Mouse (Mus musculus): ENCODE data around the gene Nyap1. TPM values are rescaled to one million over a fixed set of nuclear protein-coding genes. Genes with fewer than 3 reads are reported as not detected.
"Not testable (repeated sequence)": the region's sequence is repeated elsewhere in the genome, so short reads cannot be mapped to it uniquely, and the experiment has no call there.

Gene Nyap1
- polyA plus RNA-seq, 1 experiment from 2014 or later = 1.2 TPM

GRCm38 (mm10) chr5:137726767-137727166, 14.6 kb downstream of the Nyap1 start:
- ATAC-seq (ENCODE audit: insufficient number of reproducible peaks, low FRiP score, low TSS enrichment, low read depth) = no peak
- Histone ChIP-seq H3K4me2 (ENCODE audit: low read depth, severe bottlenecking) (no peak overlapping the region), H3K9ac (ENCODE audit: low read length) (no peak overlapping the region), H3K9me3 (ENCODE audit: control insufficient read depth, low read length) (no peaks in the 10 kb centered on the region), H3K27me3 (ENCODE audit: control insufficient read depth, insufficient read depth, low read length) (no peaks in the 10 kb centered on the region), H3K27ac (replicated peaks; ENCODE audit: low read depth, low read length) (no peak overlapping the region), H3K36me3 (ENCODE audit: control insufficient read depth, insufficient read depth, low read length) (no peaks in the 10 kb centered on the region), H3K4me1 (ENCODE audit: control insufficient read depth, insufficient read depth, low read length) (no peaks in the 10 kb centered on the region), H3K4me3 (ENCODE audit: low read depth, low read length) (no peak overlapping the region)
- DNase-seq (ENCODE audit: low spot score) = no peak
- 70% methylated on average over 6 of the region's 6 CpGs for WGBS

- no peak overlapping the region for H3K4me2 ChIP-seq (ENCODE audit: low read depth, severe bottlenecking)
- no peak overlapping the region for H3K27ac ChIP-seq (replicated peaks; ENCODE audit: low read depth, low read length)
- WGBS = 91% methylated on average over 5 of the region's 5 CpGs
Observed at GRCm38 (mm10) chr5:137723840-137724239, 17.6 kb downstream of the Nyap1 start.

DNA sequence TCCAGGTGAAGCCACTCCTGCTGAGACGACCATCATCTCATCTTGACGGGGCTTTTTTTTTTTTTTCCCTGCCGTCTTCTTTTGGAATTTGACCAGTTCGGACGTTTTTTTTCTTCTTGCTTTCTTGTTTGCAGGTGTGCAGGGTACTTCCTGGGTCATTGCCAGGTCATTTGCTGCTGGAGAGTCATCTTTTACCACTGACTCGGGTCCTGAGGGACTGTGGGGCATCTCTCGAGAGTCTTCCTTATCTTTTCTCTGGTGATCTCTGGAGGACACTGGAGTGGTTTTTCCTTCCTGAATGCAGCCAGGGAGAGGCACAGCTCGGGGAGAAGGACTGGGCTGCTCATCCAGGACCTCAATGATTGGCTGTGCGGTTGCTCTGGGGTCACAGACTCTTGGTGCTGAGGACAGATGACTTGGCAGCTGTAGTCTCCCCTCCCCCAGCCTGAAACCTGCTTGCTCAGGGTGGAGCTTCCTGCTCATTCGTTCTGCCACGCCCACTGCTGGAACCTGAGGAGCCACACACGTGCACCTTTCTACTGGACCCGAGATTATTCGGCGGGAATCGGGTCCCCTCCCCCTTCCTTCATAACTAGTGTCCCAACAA, 20.7 kb downstream of the Nyap1 start:
- not testable (repeated sequence) for H3K27ac ChIP-seq (replicated peaks; ENCODE audit: low read depth, low read length); H3K4me3 ChIP-seq (ENCODE audit: low read depth, low read length); DNase-seq (ENCODE audit: low spot score); H3K27me3 ChIP-seq (ENCODE audit: control insufficient read depth, insufficient read depth, low read length); H3K9ac ChIP-seq (ENCODE audit: low read length); H3K36me3 ChIP-seq (ENCODE audit: control insufficient read depth, insufficient read depth, low read length); H3K9me3 ChIP-seq (ENCODE audit: control insufficient read depth, low read length); H3K4me1 ChIP-seq (ENCODE audit: control insufficient read depth, insufficient read depth, low read length); ATAC-seq (ENCODE audit: insufficient number of reproducible peaks, low FRiP score, low TSS enrichment, low read depth)
- H3K4me2 ChIP-seq (ENCODE audit: low read depth, severe bottlenecking) = peak overlapping the region; percentile 29; the same call in 1 of the 2 replicates
- 18% methylated on average over 11 of the region's 16 CpGs for WGBS

More at GRCm38 (mm10) chr5:137723840-137724239, 17.6 kb downstream of the Nyap1 start:
- Histone ChIP-seq H3K4me1 (ENCODE audit: control insufficient read depth, insufficient read depth, low read length) (no peaks in the 10 kb centered on the region), H3K9ac (ENCODE audit: low read length) (no peak overlapping the region), H3K9me3 (ENCODE audit: control insufficient read depth, low read length) (no peaks in the 10 kb centered on the region), H3K27me3 (ENCODE audit: control insufficient read depth, insufficient read depth, low read length) (no peaks in the 10 kb centered on the region), H3K4me3 (ENCODE audit: low read depth, low read length) (no peak overlapping the region), H3K36me3 (ENCODE audit: control insufficient read depth, insufficient read depth, low read length) (no peaks in the 10 kb centered on the region)
- ATAC-seq (ENCODE audit: insufficient number of reproducible peaks, low FRiP score, low TSS enrichment, low read depth) (no peak), DNase-seq (ENCODE audit: low spot score) (no peak)

DNA sequence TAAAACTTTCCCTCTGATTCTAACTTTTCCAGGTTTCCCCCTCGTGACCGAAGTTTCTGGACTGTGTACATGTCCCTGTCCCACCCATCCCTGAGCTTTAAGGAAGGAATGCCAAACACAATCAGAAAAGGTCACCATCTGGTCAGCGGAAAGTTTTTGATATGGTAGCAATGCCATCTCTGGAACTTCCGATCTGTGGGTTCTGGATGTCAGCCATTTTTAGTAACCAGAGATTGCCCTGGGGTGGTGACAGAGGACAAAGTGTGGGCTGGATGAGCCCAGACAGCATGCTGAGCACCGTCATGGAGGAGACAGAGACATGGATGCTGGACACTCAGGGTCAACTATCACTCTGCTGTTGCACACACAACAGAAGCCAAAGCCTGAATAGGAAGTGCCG, 22.3 kb downstream of the Nyap1 start:
- no peaks in the 10 kb centered on the region for H3K27me3 ChIP-seq (ENCODE audit: control insufficient read depth, insufficient read depth, low read length)
- H3K4me2 ChIP-seq (ENCODE audit: low read depth, severe bottlenecking) = no peak overlapping the region
- ATAC-seq (ENCODE audit: insufficient number of reproducible peaks, low FRiP score, low TSS enrichment, low read depth) (no peak), DNase-seq (ENCODE audit: low spot score) (no peak)
- H3K4me1 ChIP-seq (ENCODE audit: control insufficient read depth, insufficient read depth, low read length) = no peaks in the 10 kb centered on the region
- WGBS = 87% methylated on average over 6 of the region's 6 CpGs
- no peaks in the 10 kb centered on the region for H3K9me3 ChIP-seq (ENCODE audit: control insufficient read depth, low read length)
- H3K36me3 ChIP-seq (ENCODE audit: control insufficient read depth, insufficient read depth, low read length) = no peaks in the 10 kb centered on the region
- no peak overlapping the region for H3K27ac ChIP-seq (replicated peaks; ENCODE audit: low read depth, low read length)
- H3K9ac ChIP-seq (ENCODE audit: low read length) = no peak overlapping the region
- H3K4me3 ChIP-seq (ENCODE audit: low read depth, low read length) = no peak overlapping the region

GRCm38 (mm10) chr5:137718020-137718790, 23.2 kb downstream of the Nyap1 start:
- 67% methylated on average over 8 of the region's 8 CpGs for WGBS
- Histone ChIP-seq H3K4me2 (ENCODE audit: low read depth, severe bottlenecking) (no peak overlapping the region), H3K4me3 (ENCODE audit: low read depth, low read length) (no peak overlapping the region), H3K4me1 (ENCODE audit: control insufficient read depth, insufficient read depth, low read length) (no peaks in the 10 kb centered on the region), H3K27me3 (ENCODE audit: control insufficient read depth, insufficient read depth, low read length) (no peaks in the 10 kb centered on the region), H3K9ac (ENCODE audit: low read length) (no peak overlapping the region), H3K9me3 (ENCODE audit: control insufficient read depth, low read length) (no peaks in the 10 kb centered on the region), H3K36me3 (ENCODE audit: control insufficient read depth, insufficient read depth, low read length) (no peaks in the 10 kb centered on the region), H3K27ac (replicated peaks; ENCODE audit: low read depth, low read length) (no peak overlapping the region)
- no peak for ATAC-seq (ENCODE audit: insufficient number of reproducible peaks, low FRiP score, low TSS enrichment, low read depth)
- DNase-seq (ENCODE audit: low spot score) = no peak

- Histone ChIP-seq H3K4me3 (ENCODE audit: low read depth, low read length) (no peak overlapping the region), H3K9ac (ENCODE audit: low read length) (no peak overlapping the region), H3K27me3 (ENCODE audit: control insufficient read depth, insufficient read depth, low read length) (no peaks in the 10 kb centered on the region), H3K4me2 (ENCODE audit: low read depth, severe bottlenecking) (no peak overlapping the region), H3K36me3 (ENCODE audit: control insufficient read depth, insufficient read depth, low read length) (no peaks in the 10 kb centered on the region), H3K9me3 (ENCODE audit: control insufficient read depth, low read length) (no peaks in the 10 kb centered on the region), H3K27ac (replicated peaks; ENCODE audit: low read depth, low read length) (no peak overlapping the region), H3K4me1 (ENCODE audit: control insufficient read depth, insufficient read depth, low read length) (no peaks in the 10 kb centered on the region)
- 78% methylated on average over 8 of the region's 8 CpGs for WGBS
- DNase-seq (ENCODE audit: low spot score) (no peak), ATAC-seq (ENCODE audit: insufficient number of reproducible peaks, low FRiP score, low TSS enrichment, low read depth) (no peak)
Observed at GRCm38 (mm10) chr5:137715685-137716084, 25.7 kb downstream of the Nyap1 start.

GRCm38 (mm10) chr5:137713454-137713853, 28.0 kb downstream of the Nyap1 start:
- no peaks in the 10 kb centered on the region for H3K4me1 ChIP-seq (ENCODE audit: control insufficient read depth, insufficient read depth, low read length)
- WGBS = 85% methylated on average over 5 of the region's 5 CpGs

DNA sequence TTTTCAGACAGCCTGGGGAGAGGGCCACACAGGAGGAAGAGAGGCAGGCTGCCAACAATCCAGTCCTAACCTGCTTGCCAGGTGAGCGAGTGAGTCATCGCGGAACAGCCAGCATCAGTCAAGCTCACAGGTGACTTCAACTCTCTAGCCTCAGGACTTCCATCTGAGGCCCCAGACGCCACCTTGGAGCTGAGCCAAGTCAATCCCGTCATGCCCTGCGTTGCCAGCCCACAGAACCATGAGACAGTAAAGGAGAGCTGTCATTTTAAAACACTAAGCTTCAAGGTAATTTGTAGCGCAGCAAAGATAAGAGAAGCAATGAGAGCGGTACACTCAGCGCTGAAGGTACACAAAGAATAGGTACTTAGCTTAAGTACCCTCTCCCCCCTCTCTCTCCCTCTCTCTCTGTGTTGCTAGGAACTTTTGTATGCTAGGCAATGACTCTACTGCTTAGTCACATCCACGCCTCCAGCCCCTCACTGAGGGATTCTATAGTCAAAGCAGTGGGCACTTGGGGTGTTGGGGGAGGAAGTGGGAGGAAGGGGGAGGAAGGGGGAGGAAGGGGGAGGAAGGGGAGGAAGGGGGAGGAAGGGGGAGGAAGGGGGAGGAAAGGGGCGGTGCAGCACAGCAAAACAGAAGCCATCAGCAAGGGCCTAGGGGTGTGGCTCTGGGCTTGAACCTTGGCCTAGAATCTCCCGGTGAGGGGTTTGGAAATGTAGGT, 34.3 kb downstream of the Nyap1 start:
- WGBS = 82% methylated on average over 11 of the region's 12 CpGs
- Histone ChIP-seq H3K4me2 (ENCODE audit: low read depth, severe bottlenecking) (no peak overlapping the region), H3K4me1 (ENCODE audit: control insufficient read depth, insufficient read depth, low read length) (no peaks in the 10 kb centered on the region), H3K27ac (replicated peaks; ENCODE audit: low read depth, low read length) (no peak overlapping the region), H3K4me3 (ENCODE audit: low read depth, low read length) (no peak overlapping the region), H3K9me3 (ENCODE audit: control insufficient read depth, low read length) (no peaks in the 10 kb centered on the region), H3K27me3 (ENCODE audit: control insufficient read depth, insufficient read depth, low read length) (no peaks in the 10 kb centered on the region), H3K9ac (ENCODE audit: low read length) (no peak overlapping the region), H3K36me3 (ENCODE audit: control insufficient read depth, insufficient read depth, low read length) (no peaks in the 10 kb centered on the region)
- DNase-seq (ENCODE audit: low spot score) (no peak), ATAC-seq (ENCODE audit: insufficient number of reproducible peaks, low FRiP score, low TSS enrichment, low read depth) (no peak)

More at GRCm38 (mm10) chr5:137713454-137713853, 28.0 kb downstream of the Nyap1 start:
- no peak overlapping the region for H3K27ac ChIP-seq (replicated peaks; ENCODE audit: low read depth, low read length)
- H3K4me2 ChIP-seq (ENCODE audit: low read depth, severe bottlenecking) = no peak overlapping the region
- ATAC-seq (ENCODE audit: insufficient number of reproducible peaks, low FRiP score, low TSS enrichment, low read depth) = no peak
- H3K9ac ChIP-seq (ENCODE audit: low read length) = no peak overlapping the region
- no peak for DNase-seq (ENCODE audit: low spot score)
- no peaks in the 10 kb centered on the region for H3K36me3 ChIP-seq (ENCODE audit: control insufficient read depth, insufficient read depth, low read length)
- no peaks in the 10 kb centered on the region for H3K27me3 ChIP-seq (ENCODE audit: control insufficient read depth, insufficient read depth, low read length)
- H3K9me3 ChIP-seq (ENCODE audit: control insufficient read depth, low read length) = no peaks in the 10 kb centered on the region
- H3K4me3 ChIP-seq (ENCODE audit: low read depth, low read length) = no peak overlapping the region
